Mouse (Mus musculus) layer of hippocampus, adult 6 months (tissue): ENCODE results near the gene Btbd8. TPM values are rescaled to one million over a fixed set of nuclear protein-coding genes. Genes with fewer than 3 reads are reported as not detected.

Experiments used
- long read RNA-seq, 2 experiments: library from polyadenylated mRNA; unstranded; transcript quantifications; one replicate each; pipeline ENCODE4 v2.0.0; 2019 to 2020
- polyA plus RNA-seq: library from polyadenylated mRNA; unstranded; fragments of <200 nt; fragmentation: Nextera tagmentation; gene quantifications from 2 replicates; pipeline ENCODE4 v1.2.3, GENCODE M21; 2021

Btbd8 gene
- 42.0 and 44.6 TPM in 2 replicates for polyA plus RNA-seq
- long read RNA-seq, experiment 1, full-length matches to known transcripts: 4 of 51 reads
- long read RNA-seq, experiment 1, partial matches to known transcripts: 36 of 51 reads
- long read RNA-seq, experiment 1, other reads (novel, unspliced or antisense): 11 of 51 reads
- long read RNA-seq, experiment 2, full-length matches to known transcripts: 38 of 329 reads
- long read RNA-seq, experiment 2, partial matches to known transcripts: 251 of 329 reads
- long read RNA-seq, experiment 2, other reads (novel, unspliced or antisense): 40 of 329 reads

DNA sequence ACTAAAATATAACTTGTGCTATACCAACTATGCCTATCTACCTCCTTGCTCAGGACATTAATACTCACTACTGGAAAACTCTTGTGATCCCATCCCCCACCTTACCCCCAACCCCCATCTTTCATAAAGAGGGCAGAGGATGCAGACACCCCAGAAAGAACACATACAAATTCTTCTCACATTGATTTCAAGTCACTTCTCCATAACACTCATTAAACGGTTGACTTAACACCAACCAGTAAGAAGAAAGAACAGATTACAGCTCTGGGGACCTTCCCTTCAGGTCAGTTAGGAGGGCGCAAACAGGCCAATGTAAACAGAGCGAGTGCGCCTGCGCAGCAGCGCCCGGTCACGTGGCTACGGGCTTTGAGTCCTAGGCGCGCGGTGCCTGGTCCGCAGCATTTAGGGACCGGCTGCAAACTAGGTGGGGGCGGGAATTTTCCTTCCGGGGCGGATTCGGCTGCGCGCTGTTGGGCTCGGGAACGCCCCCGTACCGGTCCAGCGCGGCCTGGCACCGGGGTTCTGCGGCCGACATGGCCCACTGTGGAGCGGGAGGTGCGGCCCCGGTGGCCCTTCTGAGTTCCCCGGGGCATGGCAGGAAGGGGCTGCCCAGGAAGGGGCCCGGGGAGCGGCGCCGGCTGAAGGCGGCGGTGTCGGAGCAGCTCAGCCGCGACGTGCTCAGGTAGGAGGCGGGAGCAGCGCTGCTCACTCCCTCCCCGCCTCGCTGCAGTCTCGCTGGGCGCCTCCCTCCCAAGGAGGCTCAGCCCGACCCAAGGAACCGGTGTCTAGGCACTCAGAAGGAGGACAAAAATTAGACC, at the start of gene Btbd8:
Gene Btbd8, plus strand, starts transcription at position 534 of the 818 bp plus-strand sequence.

DNA sequence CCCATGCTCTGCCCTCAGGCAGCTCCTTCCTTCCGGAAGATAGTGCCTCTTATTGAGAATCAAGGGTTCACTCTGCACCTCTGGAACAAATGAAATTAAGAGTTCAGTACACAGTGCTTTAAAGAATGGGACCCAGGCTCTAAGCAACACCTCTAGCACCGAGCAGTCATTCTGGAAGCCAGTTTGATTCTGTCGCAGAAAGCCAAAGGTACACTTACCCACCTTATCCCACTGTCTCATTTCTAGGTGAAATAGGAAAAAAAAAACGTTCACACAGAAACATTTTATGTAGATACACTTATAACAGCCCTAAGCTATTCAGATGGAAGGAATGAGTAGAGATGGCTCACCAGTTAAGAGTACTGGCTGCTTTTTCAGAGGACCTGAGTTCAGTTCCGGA, 35.4 kb upstream of the Btbd8 start, which contains the start of gene Ephx4:
Gene Ephx4, plus strand, starts transcription at position 301 of the 400 bp plus-strand sequence.

GRCm38 (mm10) chr5:107431249-107431648, 6.5 kb upstream of the Btbd8 start, which contains the start of gene Lpcat2b:
Lpcat2b (plus strand) TSS chr5:107431549.

DNA sequence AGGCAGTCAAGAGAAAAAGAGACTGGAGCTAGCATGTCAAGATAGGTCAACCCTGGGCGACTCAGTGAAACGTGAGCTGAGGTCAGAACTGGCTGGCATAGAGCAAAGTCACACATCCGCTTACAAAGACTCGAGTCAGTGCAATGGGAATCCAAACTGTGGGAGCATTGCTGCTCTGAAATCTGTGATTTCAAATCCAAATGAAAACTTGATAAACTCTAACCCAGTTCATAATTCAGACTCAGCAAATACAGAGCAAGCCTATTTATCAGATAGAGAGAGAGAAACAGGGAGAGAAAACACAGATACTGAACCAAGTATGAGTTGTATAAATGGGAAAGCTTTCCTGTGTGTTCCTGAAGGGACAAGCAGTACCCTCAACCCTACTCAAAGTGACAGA, 69.5 kb downstream of the Btbd8 start, which contains the start of gene Gm42669:
Gene Gm42669, plus strand, starts transcription at position 301 of the 400 bp plus-strand sequence.

GRCm38 (mm10) chr5:107534581-107534980, 96.8 kb downstream of the Btbd8 start, which contains the start of gene 1700028K03Rik:
1700028K03Rik (plus strand) TSS chr5:107534709.

Other genes with a start within 250 kb of the Btbd8 start
- 7.2 and 7.5 TPM in 2 replicates for gene Tgfbr3, start 148.4 kb upstream of the Btbd8 start, polyA plus RNA-seq
- gene Brdt, start 106.8 kb upstream of the Btbd8 start, polyA plus RNA-seq: 2.7 and 2.9 TPM in 2 replicates
- 78.8 and 89.2 TPM in 2 replicates for gene Ephx4, start 35.3 kb upstream of the Btbd8 start, polyA plus RNA-seq
- not detected in 2 replicates for gene Lpcat2b, start 6.4 kb upstream of the Btbd8 start, polyA plus RNA-seq
- gene Gm42669, start 69.6 kb downstream of the Btbd8 start, polyA plus RNA-seq: 0.06 TPM in 2 replicates
- 0.10 and 0.24 TPM in 2 replicates for gene 1700028K03Rik, start 96.7 kb downstream of the Btbd8 start, polyA plus RNA-seq
- gene Rpap2, start 159.4 kb downstream of the Btbd8 start, polyA plus RNA-seq: 21.7 and 22.4 TPM in 2 replicates
- 8.9 and 9.1 TPM in 2 replicates for gene Glmn, start 159.9 kb downstream of the Btbd8 start, polyA plus RNA-seq